Mouse (Mus musculus) erythroblast, embryonic 14.5 days (primary cell): ENCODE data around the gene Rad51. TPM values are rescaled to one million over a fixed set of nuclear protein-coding genes. Genes with fewer than 3 reads are reported as not detected.

Source experiments
- H3K27me3 ChIP-seq: 2 replicates; pipeline ENCODE4 v1.6.1; 2012; ENCODE audit warnings: inconsistent platforms; ENCODE audit not compliant: control insufficient read depth
- H3K36me3 ChIP-seq: 2 replicates; pipeline ENCODE4 v1.6.1; 2012; ENCODE audit warnings: mild to moderate bottlenecking, inconsistent platforms; ENCODE audit not compliant: control insufficient read depth
- H3K4me1 ChIP-seq: 2 replicates; pipeline ENCODE4 v1.6.1; 2012; ENCODE audit warnings: inconsistent platforms; ENCODE audit not compliant: control insufficient read depth
- H3K4me3 ChIP-seq: replicated peaks from 2 replicates; pipeline ENCODE3; 2012; ENCODE audit warnings: moderate library complexity, mild to moderate bottlenecking, inconsistent platforms
- H3K9me3 ChIP-seq: 2 replicates; pipeline ENCODE4 v1.6.1; 2012; ENCODE audit warnings: low read length, inconsistent platforms, mixed read lengths; ENCODE audit not compliant: control insufficient read depth
- GATA1 ChIP-seq: IDR thresholded peaks from 2 replicates; pipeline ENCODE4 v1.6.1; 2012; ENCODE audit warnings: low read length, inconsistent platforms, mixed read lengths
- TAL1 ChIP-seq: IDR thresholded peaks from 3 replicates; pipeline ENCODE4 v1.6.1; 2012; ENCODE audit warnings: low read length, inconsistent platforms, mixed read lengths
- polyA plus RNA-seq: library from polyadenylated mRNA; stranded (reverse); fragments of >175 nt; gene quantifications from 2 replicates; pipeline ENCODE4 v1.2.3, GENCODE M21; 2012

Gene Rad51
- 2.7 and 4.3 TPM in 2 replicates for polyA plus RNA-seq

GRCm38 (mm10) chr2:119112438-119113112 lies at the start of gene Rad51:
Gene Rad51 (plus strand): TSS chr2:119112793.
- Histone ChIP-seq H3K27me3 (no peaks in the 10 kb centered on the region), H3K4me3 (peak within 1 kb of the TSS; percentile 85), H3K36me3 (peaks cover 70% of the 10 kb centered on the region), H3K4me1 (peaks cover 31% of the 10 kb centered on the region), H3K9me3 (no peaks in the 10 kb centered on the region)
- TF ChIP-seq TAL1 (no peak), GATA1 (peak; percentile 46)

GRCm38 (mm10) chr2:119072397-119072796 lies 40.2 kb upstream of the Rad51 start:
- no peak for TF ChIP-seq TAL1
- TF ChIP-seq GATA1 = no peak
- Histone ChIP-seq H3K36me3 (peaks cover 94% of the 10 kb centered on the region), H3K4me3 (no peak overlapping the region)

GRCm38 (mm10) chr2:119086156-119086555 lies 26.4 kb upstream of the Rad51 start:
- Histone ChIP-seq H3K27me3 (no peaks in the 10 kb centered on the region), H3K9me3 (no peaks in the 10 kb centered on the region), H3K4me1 (no peaks in the 10 kb centered on the region), H3K4me3 (no peak overlapping the region), H3K36me3 (peaks cover 94% of the 10 kb centered on the region)
- TF ChIP-seq GATA1 (no peak), TAL1 (no peak)

More at GRCm38 (mm10) chr2:119072397-119072796, 40.2 kb upstream of the Rad51 start:
- H3K9me3 ChIP-seq = no peaks in the 10 kb centered on the region
- no peaks in the 10 kb centered on the region for H3K4me1 ChIP-seq
- H3K27me3 ChIP-seq = no peaks in the 10 kb centered on the region

GRCm38 (mm10) chr2:119101552-119101951 lies 11.0 kb upstream of the Rad51 start:
- no peak overlapping the region for H3K4me3 ChIP-seq
- no peaks in the 10 kb centered on the region for H3K4me1 ChIP-seq
- no peak for TF ChIP-seq TAL1
- no peak for TF ChIP-seq GATA1
- no peaks in the 10 kb centered on the region for H3K27me3 ChIP-seq
- H3K36me3 ChIP-seq = peaks cover 95% of the 10 kb centered on the region
- H3K9me3 ChIP-seq = no peaks in the 10 kb centered on the region

- Histone ChIP-seq H3K9me3 (no peaks in the 10 kb centered on the region), H3K36me3 (peaks cover 88% of the 10 kb centered on the region), H3K4me3 (no peak overlapping the region)
Observed at GRCm38 (mm10) chr2:119106583-119106982, 6.0 kb upstream of the Rad51 start.

GRCm38 (mm10) chr2:119108554-119108953 lies 4.0 kb upstream of the Rad51 start:
- H3K36me3 ChIP-seq = peaks cover 70% of the 10 kb centered on the region
- TF ChIP-seq TAL1 = no peak
- no peak for TF ChIP-seq GATA1
- H3K9me3 ChIP-seq = no peaks in the 10 kb centered on the region
- no peaks in the 10 kb centered on the region for H3K27me3 ChIP-seq
- peaks cover 9% of the 10 kb centered on the region for H3K4me1 ChIP-seq
- no peak overlapping the region for H3K4me3 ChIP-seq

More at GRCm38 (mm10) chr2:119106583-119106982, 6.0 kb upstream of the Rad51 start:
- TF ChIP-seq TAL1 (no peak), GATA1 (no peak)
- peaks cover 2% of the 10 kb centered on the region for H3K4me1 ChIP-seq
- no peaks in the 10 kb centered on the region for H3K27me3 ChIP-seq

- H3K27me3 ChIP-seq = no peaks in the 10 kb centered on the region
- H3K36me3 ChIP-seq = peaks cover 67% of the 10 kb centered on the region
- H3K9me3 ChIP-seq = no peaks in the 10 kb centered on the region
- peaks cover 27% of the 10 kb centered on the region for H3K4me1 ChIP-seq
- no peak for TF ChIP-seq GATA1
- TF ChIP-seq TAL1 = no peak
- peak overlapping the region; percentile 18 for H3K4me3 ChIP-seq
Observed at GRCm38 (mm10) chr2:119111060-119111459, 1.5 kb upstream of the Rad51 start.

GRCm38 (mm10) chr2:119113121-119113925 lies 730 bp downstream of the Rad51 start:
- Histone ChIP-seq H3K4me3 (peak overlapping the region; percentile 85), H3K36me3 (peaks cover 70% of the 10 kb centered on the region), H3K4me1 (peaks cover 31% of the 10 kb centered on the region), H3K9me3 (no peaks in the 10 kb centered on the region), H3K27me3 (no peaks in the 10 kb centered on the region)
- TF ChIP-seq TAL1 (no peak), GATA1 (no peak)

- TF ChIP-seq TAL1 = peak; percentile 63
- peak; percentile 73; the same call in 1 of the 2 replicates for TF ChIP-seq GATA1
- peak overlapping the region; percentile 20 for H3K4me3 ChIP-seq
- peaks cover 99% of the 10 kb centered on the region for H3K36me3 ChIP-seq
- H3K4me1 ChIP-seq = peaks cover 41% of the 10 kb centered on the region
- H3K9me3 ChIP-seq = no peaks in the 10 kb centered on the region
- no peaks in the 10 kb centered on the region for H3K27me3 ChIP-seq
Observed at GRCm38 (mm10) chr2:119136346-119136898, 23.8 kb downstream of the Rad51 start.
